Comparison of ENCODE assay signal across 8 mouse cellular contexts in the genomic region with DNA sequence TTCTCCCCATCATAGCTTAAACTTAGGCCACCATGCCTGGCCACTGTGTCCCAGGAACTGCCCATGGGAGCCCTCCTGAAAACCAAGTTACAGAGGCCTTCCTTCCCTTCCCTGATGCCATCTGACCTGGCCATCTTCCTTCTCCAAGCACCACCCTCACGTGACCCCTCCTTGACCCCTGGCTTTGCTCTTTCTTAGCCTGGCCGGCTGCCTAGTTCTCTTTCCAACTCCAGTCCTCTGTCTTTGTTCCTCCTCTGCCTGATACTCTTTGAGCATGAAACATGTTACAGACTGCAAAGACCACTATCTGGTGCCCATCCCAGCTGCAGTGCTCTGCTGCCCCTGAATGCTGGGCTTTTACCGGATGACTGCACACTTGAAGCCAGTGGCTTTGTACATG. TPM values are rescaled to one million over a fixed set of nuclear protein-coding genes. Genes with fewer than 3 reads are reported as not detected.
DNase-seq lines count a peak whose midpoint lies in the region; ATAC-seq and TF ChIP-seq lines count a peak whose summit lies in the region.
"Had no signal": no experiment of that assay in that cellular context is flagged by ENCODE, and none has a peak within 500 bp of the region (broad histone marks: within the 10 kb centered on the region; RNA-seq: fewer than 3 reads in every experiment).

No protein-coding gene starts in this region.

- H3K36me3 ChIP-seq in hindbrain, postnatal 0 days (ENCODE audit: insufficient read depth, low read length) = peaks cover 33% of the 10 kb centered on the region
- peaks cover 4% of the 10 kb centered on the region; the same call in 1 of the 2 replicates for H3K36me3 ChIP-seq in hindbrain, embryonic 11.5 days (ENCODE audit: control insufficient read depth, insufficient read depth, low read length)

- peak overlapping the region; percentile 43; the same call in 1 of the 2 replicates for H3K27ac ChIP-seq in hindbrain, postnatal 0 days
- no peak overlapping the region for H3K27ac ChIP-seq in hindbrain, embryonic 11.5 days (ENCODE audit: low read depth, low read length)

- no peak overlapping the region for H3K9ac ChIP-seq in hindbrain, postnatal 0 days (replicated peaks; ENCODE audit: low read length)
- H3K9ac ChIP-seq in hindbrain, embryonic 11.5 days (ENCODE audit: low read depth, low read length) = no peak overlapping the region

- WGBS in hindbrain, postnatal 0 days = 32% methylated on average over 3 of the region's 3 CpGs
- 42% methylated on average over 3 of the region's 3 CpGs for WGBS in hindbrain, embryonic 11.5 days

- H3K27me3 ChIP-seq in hindbrain, postnatal 0 days (ENCODE audit: insufficient read depth, low read length) = no peaks in the 10 kb centered on the region
- no peaks in the 10 kb centered on the region for H3K27me3 ChIP-seq in hindbrain, embryonic 11.5 days (ENCODE audit: control insufficient read depth, insufficient read depth, low read length)

- peaks cover 18% of the 10 kb centered on the region; the same call in 1 of the 2 replicates for H3K4me1 ChIP-seq in hindbrain, postnatal 0 days (ENCODE audit: insufficient read depth, low read length)
- H3K4me1 ChIP-seq in hindbrain, embryonic 11.5 days (replicated peaks; ENCODE audit: control insufficient read depth, insufficient read depth, low read length) = peaks cover 10% of the 10 kb centered on the region; the same call in 1 of the 2 replicates

- no peak for ATAC-seq in hindbrain, postnatal 0 days
- ATAC-seq in hindbrain, embryonic 11.5 days (ENCODE audit: low FRiP score) = no peak
- ATAC-seq in activated CD4-positive, CD25-positive, alpha-beta regulatory T cell, adult 4 months = no peak

- no peak overlapping the region for H3K4me3 ChIP-seq in hindbrain, postnatal 0 days (ENCODE audit: low read length)
- H3K4me3 ChIP-seq in hindbrain, embryonic 11.5 days (ENCODE audit: low read depth, low read length) = no peak overlapping the region
- H3K4me3 ChIP-seq: myocyte had no signal

- no peak for DNase-seq in hindbrain, postnatal 0 days (ENCODE audit: low spot score)
- no peak for DNase-seq in hindbrain, embryonic 11.5 days (ENCODE audit: low spot score)
- peak; percentile 72 for DNase-seq in MN1 (ENCODE audit: low spot score)
- DNase-seq in adrenal gland, postnatal 14 days = peak; percentile 78
- peak; percentile 58 for DNase-seq in kidney, postnatal 14 days
- DNase-seq in B cell, adult 2 months = no peak

- no peaks in the 10 kb centered on the region for H3K9me3 ChIP-seq in hindbrain, postnatal 0 days (ENCODE audit: low read length)
- H3K9me3 ChIP-seq in hindbrain, embryonic 11.5 days (ENCODE audit: control insufficient read depth, low read length) = no peaks in the 10 kb centered on the region

- no peak overlapping the region for H3K4me2 ChIP-seq in hindbrain, postnatal 0 days (ENCODE audit: low read depth, low read length)
- H3K4me2 ChIP-seq in hindbrain, embryonic 11.5 days (replicated peaks; ENCODE audit: low read depth, low read length) = no peak overlapping the region

- TF ChIP-seq CTCF in hindbrain, postnatal 0 days (IDR thresholded peaks at IDR 0.05; ENCODE audit: low read depth) = no peak

RNA-seq across cellular contexts. Expression of gene Gm48552, which starts 0.6 kb away (rescaled TPM):
- total RNA-seq in hindbrain, postnatal 0 days (2014; rRNA removed) = 7.5 TPM in 2 replicates
- 2.7 and 4.0 TPM in 2 replicates for polyA plus RNA-seq in hindbrain, postnatal 0 days (2015; fragmentation: Nextera tagmentation; extraction: Ambion mirVana)
- 0.49 and 1.0 TPM in 2 replicates for polyA plus RNA-seq in hindbrain, embryonic 11.5 days (2014; fragmentation: Nextera tagmentation; extraction: Ambion mirVana)
- 0.64 and 2.1 TPM in 2 replicates for total RNA-seq in adrenal gland, postnatal 14 days (2021)
- polyA plus RNA-seq in activated CD4-positive, CD25-positive, alpha-beta regulatory T cell, adult 4 months (2017; shearing (Covaris generic)) = 1 to 10 TPM in 1 of 2 experiments, not detected in 1; 1.4 TPM

RNA-seq across cellular contexts. Expression of gene Smim24, which starts 3.5 kb away (rescaled TPM):
- total RNA-seq in hindbrain, postnatal 0 days (2014; rRNA removed) = 2.9 and 3.7 TPM in 2 replicates
- polyA plus RNA-seq in hindbrain, postnatal 0 days (2015; fragmentation: Nextera tagmentation; extraction: Ambion mirVana) = 1.4 and 1.7 TPM in 2 replicates
- polyA plus RNA-seq in hindbrain, embryonic 11.5 days (2014; fragmentation: Nextera tagmentation; extraction: Ambion mirVana) = 2.7 and 4.1 TPM in 2 replicates
- 0.94 and 1.9 TPM in 2 replicates for total RNA-seq in adrenal gland, postnatal 14 days (2021)
- 10 to 100 TPM in 1 of 2 experiments, 1 to 10 TPM in 1; 7.3 to 13.3 TPM for polyA plus RNA-seq in activated CD4-positive, CD25-positive, alpha-beta regulatory T cell, adult 4 months (2017; shearing (Covaris generic))

RNA-seq across cellular contexts. Expression of gene Gm48551, which starts 5.1 kb away (rescaled TPM):
- total RNA-seq in hindbrain, postnatal 0 days (2014; rRNA removed) = 2.1 and 3.3 TPM in 2 replicates
- polyA plus RNA-seq in hindbrain, postnatal 0 days (2015; fragmentation: Nextera tagmentation; extraction: Ambion mirVana) = 5.3 and 7.0 TPM in 2 replicates
- polyA plus RNA-seq in hindbrain, embryonic 11.5 days (2014; fragmentation: Nextera tagmentation; extraction: Ambion mirVana) = 2.2 and 3.2 TPM in 2 replicates
- total RNA-seq in adrenal gland, postnatal 14 days (2021) = 0.48 and 1.6 TPM in 2 replicates
- 1 to 10 TPM; 1.1 to 1.2 TPM for polyA plus RNA-seq in activated CD4-positive, CD25-positive, alpha-beta regulatory T cell, adult 4 months (2017; shearing (Covaris generic))

RNA-seq across cellular contexts. Expression of gene Dohh, which starts 5.1 kb away (rescaled TPM):
- 146 TPM in 2 replicates for total RNA-seq in hindbrain, postnatal 0 days (2014; rRNA removed)
- 111 and 114 TPM in 2 replicates for polyA plus RNA-seq in hindbrain, postnatal 0 days (2015; fragmentation: Nextera tagmentation; extraction: Ambion mirVana)
- polyA plus RNA-seq in hindbrain, embryonic 11.5 days (2014; fragmentation: Nextera tagmentation; extraction: Ambion mirVana) = 44.8 and 52.6 TPM in 2 replicates
- total RNA-seq in adrenal gland, postnatal 14 days (2021) = 52.6 and 55.6 TPM in 2 replicates
- 10 to 100 TPM; 12.7 to 13.7 TPM for polyA plus RNA-seq in activated CD4-positive, CD25-positive, alpha-beta regulatory T cell, adult 4 months (2017; shearing (Covaris generic))

RNA-seq across cellular contexts. Expression of gene Fzr1, which starts 11.1 kb away (rescaled TPM):
- total RNA-seq in hindbrain, postnatal 0 days (2014; rRNA removed) = 106 and 118 TPM in 2 replicates
- polyA plus RNA-seq in hindbrain, postnatal 0 days (2015; fragmentation: Nextera tagmentation; extraction: Ambion mirVana) = 131 and 134 TPM in 2 replicates
- polyA plus RNA-seq in hindbrain, embryonic 11.5 days (2014; fragmentation: Nextera tagmentation; extraction: Ambion mirVana) = 83.0 and 92.1 TPM in 2 replicates
- 40.5 and 43.3 TPM in 2 replicates for total RNA-seq in adrenal gland, postnatal 14 days (2021)
- polyA plus RNA-seq in activated CD4-positive, CD25-positive, alpha-beta regulatory T cell, adult 4 months (2017; shearing (Covaris generic)) = 10 to 100 TPM; 19.3 to 20.1 TPM

Comparison
In these comparisons a context has a peak if more than half of its experiments do, and no peak if none do; other contexts are left out.
1. DNase-seq: peak in MN1 (single experiment), adrenal gland, postnatal 14 days (single experiment) and kidney, postnatal 14 days (single experiment); none in hindbrain, postnatal 0 days (single experiment), hindbrain, embryonic 11.5 days (single experiment) and B cell, adult 2 months (0 of 2).